13 mouse cellular contexts compared by ENCODE assay signal in genomic region chr3:69361487-69362349, GRCm38 (mm10). TPM values are rescaled to one million over a fixed set of nuclear protein-coding genes. Genes with fewer than 3 reads are reported as not detected.
DNase-seq lines count a peak whose midpoint lies in the region; ATAC-seq lines count a peak whose summit lies in the region.
"Had no signal": no experiment of that assay in that cellular context is flagged by ENCODE, and none has a peak within 500 bp of the region (broad histone marks: within the 10 kb centered on the region; RNA-seq: fewer than 3 reads in every experiment).

No protein-coding gene starts in this region.

- H3K9me3 ChIP-seq in forebrain, embryonic 13.5 days (replicated peaks) = no peaks in the 10 kb centered on the region
- H3K9me3 ChIP-seq in forebrain, embryonic 11.5 days (ENCODE audit: control insufficient read depth, low read length) = no peaks in the 10 kb centered on the region
- H3K9me3 ChIP-seq: heart, embryonic 15.5 days; liver, embryonic 12.5 days had no signal

- H3K36me3 ChIP-seq in forebrain, embryonic 13.5 days (ENCODE audit: poor library complexity, severe bottlenecking) = no peaks in the 10 kb centered on the region
- H3K36me3 ChIP-seq in forebrain, embryonic 11.5 days (ENCODE audit: control insufficient read depth, insufficient read depth, low read length) = no peaks in the 10 kb centered on the region
- H3K36me3 ChIP-seq: heart, embryonic 15.5 days; liver, embryonic 12.5 days had no signal

- no peaks in the 10 kb centered on the region for H3K27me3 ChIP-seq in forebrain, embryonic 13.5 days
- no peaks in the 10 kb centered on the region for H3K27me3 ChIP-seq in forebrain, embryonic 11.5 days (ENCODE audit: control insufficient read depth, insufficient read depth, low read length)
- H3K27me3 ChIP-seq: heart, embryonic 15.5 days; liver, embryonic 12.5 days had no signal

- no peak for DNase-seq in forebrain, embryonic 11.5 days (ENCODE audit: low spot score)
- peak; percentile 40 to 68 for DNase-seq in layer of hippocampus, adult 18-20 months (ENCODE audit: low spot score in 2 of 2)
- DNase-seq in layer of hippocampus, postnatal 25 days (ENCODE audit: extremely low spot score in 1 of 2, low spot score in 1 of 2) = no peak
- DNase-seq in right cerebral cortex, postnatal 4 days = peak; percentile 31
- DNase-seq in right cerebral cortex, postnatal 14 days = no peak
- DNase-seq in layer of hippocampus, postnatal 36 days = peak; percentile 26 to 30
- no peak for DNase-seq in spleen, postnatal 36 days (ENCODE audit: low spot score in 2 of 2)
- DNase-seq: adrenal gland, postnatal 25 days had no signal

- no peak overlapping the region for H3K4me2 ChIP-seq in forebrain, embryonic 13.5 days
- H3K4me2 ChIP-seq in forebrain, embryonic 11.5 days (ENCODE audit: low read depth, low read length, severe bottlenecking) = no peak overlapping the region
- H3K4me2 ChIP-seq: heart, embryonic 15.5 days; liver, embryonic 12.5 days had no signal

- peak; percentile 64; the same call in 1 of the 2 replicates for ATAC-seq in forebrain, embryonic 13.5 days
- ATAC-seq in forebrain, embryonic 11.5 days (replicated peaks; ENCODE audit: low FRiP score) = no peak
- ATAC-seq: intestine, postnatal 0 days; liver, embryonic 12.5 days had no signal

- H3K9ac ChIP-seq in forebrain, embryonic 13.5 days = no peak overlapping the region
- H3K9ac ChIP-seq in forebrain, embryonic 11.5 days (ENCODE audit: low read length) = no peak overlapping the region
- H3K9ac ChIP-seq: heart, embryonic 15.5 days; liver, embryonic 12.5 days had no signal

- H3K4me1 ChIP-seq in forebrain, embryonic 13.5 days = peaks cover 36% of the 10 kb centered on the region
- no peaks in the 10 kb centered on the region for H3K4me1 ChIP-seq in forebrain, embryonic 11.5 days (replicated peaks; ENCODE audit: control insufficient read depth, insufficient read depth, low read length)

- 84% methylated on average over 13 of the region's 13 CpGs for WGBS in forebrain, embryonic 13.5 days
- WGBS in forebrain, embryonic 11.5 days = 88% methylated on average over 13 of the region's 13 CpGs

- H3K4me3 ChIP-seq in forebrain, embryonic 13.5 days = no peak overlapping the region
- H3K4me3 ChIP-seq in forebrain, embryonic 11.5 days (ENCODE audit: low read depth, low read length) = no peak overlapping the region
- H3K4me3 ChIP-seq: heart, embryonic 15.5 days; liver, embryonic 12.5 days had no signal

- H3K27ac ChIP-seq in forebrain, embryonic 13.5 days = peak overlapping the region; percentile 76; the same call in 1 of the 2 replicates
- H3K27ac ChIP-seq in forebrain, embryonic 11.5 days (ENCODE audit: low read depth, low read length) = no peak overlapping the region
- H3K27ac ChIP-seq: liver, embryonic 12.5 days; macrophage had no signal

RNA-seq across cellular contexts. Expression of gene Ppm1l, which starts 45.1 kb away (rescaled TPM):
- 21.1 and 21.4 TPM in 2 replicates for polyA plus RNA-seq in forebrain, embryonic 13.5 days (2015; fragmentation: Nextera tagmentation; extraction: Ambion mirVana)
- polyA plus RNA-seq in forebrain, embryonic 11.5 days (2014; fragmentation: Nextera tagmentation; extraction: Ambion mirVana) = 16.9 and 17.0 TPM in 2 replicates
- 10 to 100 TPM; 48.0 to 49.8 TPM for total RNA-seq in layer of hippocampus, adult 18-20 months (2021)
- 10 to 100 TPM; 45.9 to 55.1 TPM for total RNA-seq in layer of hippocampus, postnatal 25 days (2021)
- 10 to 100 TPM; 49.7 to 54.0 TPM for total RNA-seq in layer of hippocampus, postnatal 36 days (2021)

Comparison
In these comparisons a context has a peak if more than half of its experiments do, and no peak if none do; other contexts are left out.
1. DNase-seq: peak in layer of hippocampus, adult 18-20 months (2 of 2), right cerebral cortex, postnatal 4 days (single experiment) and layer of hippocampus, postnatal 36 days (2 of 2); none in forebrain, embryonic 11.5 days (single experiment), layer of hippocampus, postnatal 25 days (0 of 2), right cerebral cortex, postnatal 14 days (single experiment) and spleen, postnatal 36 days (0 of 2).